Mouse (Mus musculus) embryonic fibroblast, embryonic 13.5 days (primary cell): ENCODE results near the gene Jdp2.

Source experiments
- CTCF ChIP-seq: IDR thresholded peaks from 2 replicates; pipeline ENCODE4 v1.5.1; 2011; ENCODE audit warnings: mild to moderate bottlenecking, control low read depth, low read length, moderate library complexity, borderline replicate concordance; ENCODE audit not compliant: insufficient read depth
- POLR2A ChIP-seq: IDR thresholded peaks from 2 replicates; pipeline ENCODE4 v1.6.1; 2011; ENCODE audit warnings: low read depth, mild to moderate bottlenecking, control low read depth, low read length, moderate library complexity

DNA sequence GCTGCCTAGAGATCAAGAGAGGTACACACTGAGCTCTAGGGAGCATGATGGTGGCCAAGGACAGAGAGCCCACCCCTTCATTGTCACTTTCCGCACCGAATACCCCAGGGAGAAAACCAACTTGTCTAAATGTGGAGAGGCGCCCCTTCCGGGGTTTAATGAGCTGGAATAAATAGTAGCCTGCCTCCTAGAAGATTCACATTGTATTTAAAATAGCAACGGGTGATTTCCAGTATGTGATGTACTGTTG is 16.8 kb upstream of the Jdp2 start:
- no peak for TF ChIP-seq POLR2A
- TF ChIP-seq CTCF, result no peak
